Comparison of ENCODE assay signal across 8 mouse cellular contexts in the genomic region with DNA sequence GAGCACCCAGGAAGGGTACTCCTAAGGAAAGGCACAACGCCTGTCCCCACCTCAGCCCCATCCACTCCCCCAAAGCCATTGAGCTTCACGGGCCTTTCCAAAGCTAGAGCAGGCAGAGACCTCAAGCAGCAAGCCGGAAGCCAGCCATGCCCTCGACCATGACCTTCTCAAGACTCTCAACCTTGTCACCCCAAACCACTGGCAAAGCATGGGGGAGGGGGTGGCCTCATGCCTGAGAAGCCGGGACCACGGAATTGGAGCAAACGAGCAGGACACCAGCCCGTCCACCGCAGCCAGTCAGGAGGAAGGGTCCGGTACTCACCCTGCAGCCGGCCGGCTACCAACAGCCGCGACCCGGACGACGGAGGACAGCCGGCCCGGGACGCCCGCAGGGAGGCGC. TPM values are rescaled to one million over a fixed set of nuclear protein-coding genes. Genes with fewer than 3 reads are reported as not detected.
A peak's percentile ranks its signal among the peaks of the same experiment; 100 is the strongest.
DNase-seq lines count a peak whose midpoint lies in the region; ATAC-seq and TF ChIP-seq lines count a peak whose summit lies in the region.

No protein-coding gene starts in this region.

- H3K36me3 ChIP-seq in erythroblast, embryonic 14.5 days (ENCODE audit: control insufficient read depth), result peaks cover 53% of the 10 kb centered on the region
- no peaks in the 10 kb centered on the region; the same call in none of the 2 replicates for H3K36me3 ChIP-seq in liver, embryonic 14.5 days (replicated peaks; ENCODE audit: control insufficient read depth, insufficient read depth, low read depth)

- H3K9me3 ChIP-seq in erythroblast, embryonic 14.5 days (ENCODE audit: control insufficient read depth, low read length), result no peaks in the 10 kb centered on the region
- H3K9me3 ChIP-seq in liver, embryonic 14.5 days (ENCODE audit: control insufficient read depth, low read length), result no peaks in the 10 kb centered on the region

- ATAC-seq in erythroblast, adult 5-6 weeks (replicated peaks; ENCODE audit: low FRiP score, poor library complexity, severe bottlenecking), result no peak
- ATAC-seq in liver, embryonic 14.5 days (ENCODE audit: insufficient read depth), result peak; percentile 2

- H3K4me3 ChIP-seq in erythroblast, embryonic 14.5 days (replicated peaks), result peak overlapping the region; percentile 86
- H3K4me3 ChIP-seq in liver, embryonic 14.5 days (ENCODE audit: insufficient read depth in 1 of 2, low read depth in 2 of 2, low read length in 2 of 2), result peak overlapping the region; percentile 73 to 87

- no peak for TF ChIP-seq EP300 in liver, embryonic 14.5 days (IDR thresholded peaks at IDR 0.05; ENCODE audit: low read depth)

- intact Hi-C loops in heart, postnatal 25 days (cut with DNase I), result loop anchor here (5.0 to 10.0 kb wide), 2 partner anchors 165 to 302 kb away; partner anchors contain the start of genes Camkmt, Ppm1b and Prepl

- H3K4me2 ChIP-seq in liver, embryonic 14.5 days (ENCODE audit: low read depth), result peak overlapping the region; percentile 97

- 0% methylated on average over 22 of the region's 22 CpGs for WGBS in liver, embryonic 14.5 days (ENCODE audit: insufficient replicate concordance)

- peak overlapping the region; percentile 24 for H3K27ac ChIP-seq in liver, embryonic 14.5 days

- TF ChIP-seq CTCF in liver, embryonic 14.5 days (IDR thresholded peaks at IDR 0.05; ENCODE audit: low read depth), result no peak

- peak; percentile 26 to 55 for DNase-seq in thymus, postnatal 10 days (ENCODE audit: low spot score in 2 of 2)
- no peak for DNase-seq in thymus, postnatal 36 days
- DNase-seq in heart, postnatal 25 days (ENCODE audit: low spot score), result peak; percentile 4
- no peak for DNase-seq in liver, embryonic 14.5 days (ENCODE audit: low read depth in 3 of 3, low spot score in 3 of 3)
- DNase-seq in skeletal muscle tissue, adult 2 months (ENCODE audit: low read depth, low spot score), result peak; percentile 19
- DNase-seq in urinary bladder, postnatal 14 days (ENCODE audit: low spot score), result no peak

- H3K4me1 ChIP-seq in erythroblast, embryonic 14.5 days (ENCODE audit: control insufficient read depth), result peaks cover 60% of the 10 kb centered on the region
- H3K4me1 ChIP-seq in liver, embryonic 14.5 days (replicated peaks; ENCODE audit: control insufficient read depth in 2 of 2, insufficient read depth in 2 of 2, low read length in 1 of 2), result peaks cover 13 to 17% of the 10 kb centered on the region in 2 experiments

- H3K27me3 ChIP-seq in erythroblast, embryonic 14.5 days (ENCODE audit: control insufficient read depth), result no peaks in the 10 kb centered on the region
- no peaks in the 10 kb centered on the region for H3K27me3 ChIP-seq in liver, embryonic 14.5 days (ENCODE audit: control insufficient read depth, insufficient read depth, low read length)

- peak overlapping the region; percentile 93 for H3K9ac ChIP-seq in liver, embryonic 14.5 days (replicated peaks)

RNA-seq across cellular contexts. Expression of gene Lrpprc, which starts 0.5 kb away (rescaled TPM):
- 0.26 and 0.31 TPM in 2 replicates for polyA plus RNA-seq in erythroblast, embryonic 14.5 days (2012)
- 36.4 and 60.1 TPM in 2 replicates for total RNA-seq in erythroblast, adult 5-6 weeks (2015; ENCODE audit: low replicate concordance)
- 74.5 and 116 TPM in 2 replicates for total RNA-seq in erythroblast, adult 5-6 weeks (2017; ENCODE audit: low replicate concordance)
- 100 to 1,000 TPM; 144 to 145 TPM for total RNA-seq in heart, postnatal 25 days (2021)
- polyA plus RNA-seq in liver, embryonic 14.5 days (2012; rRNA removed), result 11.7 and 23.7 TPM in 2 replicates
- 31.8 and 37.4 TPM in 2 replicates for polyA plus RNA-seq in liver, embryonic 14.5 days (2014; fragmentation: Nextera tagmentation; extraction: Ambion mirVana)

Comparison
In these comparisons a context has a peak if more than half of its experiments do, and no peak if none do; other contexts are left out.
1. DNase-seq: peak in thymus, postnatal 10 days (2 of 2), heart, postnatal 25 days (single experiment) and skeletal muscle tissue, adult 2 months (single experiment); none in thymus, postnatal 36 days (0 of 2), liver, embryonic 14.5 days (0 of 3) and urinary bladder, postnatal 14 days (single experiment).